Mouse (Mus musculus) spleen, postnatal 10 days (tissue): ENCODE measurements at regions not wholly inside any gene's neighbourhood (a gene's known extent, or its start where the extent isn't known, plus 50 kb on each side); places are given as distances from the start of the nearest gene placed in this dataset.
A peak's percentile ranks its signal among the peaks of the same experiment; 100 is the strongest.

Source experiments
- DNase-seq, 2 experiments: peaks; one replicate each; pipeline ENCODE4 v3.0.0; 2021 to 2022; ENCODE audit warnings: low spot score in 2 of 2

DNA sequence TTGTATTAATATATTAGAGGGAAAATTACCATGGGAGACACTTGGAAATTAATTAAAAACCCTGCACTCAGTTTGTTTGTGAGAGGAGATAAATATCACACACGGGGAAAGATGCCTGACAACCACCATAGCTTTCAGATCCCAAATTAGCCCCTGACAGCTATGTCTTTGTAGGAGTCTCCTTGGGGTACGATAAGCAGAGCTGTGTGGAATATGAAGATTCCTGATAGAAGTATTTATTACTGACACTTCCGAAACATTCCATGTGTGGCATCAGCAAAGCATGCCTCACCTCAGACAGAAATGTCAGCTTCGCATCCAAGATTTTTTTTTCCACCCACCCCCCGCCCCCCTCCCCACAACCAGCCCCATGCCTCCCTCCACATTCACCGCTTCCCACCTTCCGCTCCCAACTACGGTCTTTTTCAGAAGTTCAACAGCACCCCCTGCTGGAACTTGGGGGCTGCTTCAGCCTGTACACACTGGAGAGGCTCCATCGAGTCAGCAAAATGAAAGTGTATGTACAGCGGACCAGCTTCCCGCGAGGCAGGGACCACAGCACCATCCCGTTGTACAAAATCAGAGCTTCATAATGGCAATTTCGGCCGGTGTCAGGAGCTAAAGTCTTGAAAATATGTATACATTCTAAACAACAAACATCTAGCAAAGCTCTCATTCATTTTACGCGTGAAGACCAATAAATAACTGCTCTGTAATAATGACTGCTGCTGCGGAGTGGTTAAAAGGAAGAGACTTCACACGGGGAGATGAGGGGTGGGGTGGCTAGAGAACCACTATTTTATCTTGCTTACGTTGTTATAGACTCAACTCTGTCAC is 66.7 kb downstream of the Rwdd3 start:
- peak; percentile 22 to 53 for DNase-seq

DNA sequence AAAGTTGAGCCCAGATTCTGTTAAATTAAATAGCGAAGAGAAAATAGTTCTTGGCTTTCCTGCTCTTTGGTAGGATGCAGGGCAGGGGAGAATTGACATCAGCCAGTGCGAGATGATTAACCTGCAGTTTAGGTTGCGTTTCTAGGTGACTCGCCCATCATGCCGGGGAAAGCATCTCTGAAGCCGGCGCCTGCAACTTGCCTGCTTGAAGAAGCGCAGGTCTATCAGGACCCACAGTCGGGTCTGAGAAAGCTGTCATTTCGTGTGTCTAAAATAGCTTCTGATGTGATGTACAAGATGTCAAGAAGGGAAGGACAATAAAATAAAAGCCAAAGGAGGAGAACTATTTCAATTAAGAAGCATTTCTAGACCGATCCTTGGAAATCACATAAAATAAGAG is 68.6 kb downstream of the Rwdd3 start:
- no peak for DNase-seq

DNA sequence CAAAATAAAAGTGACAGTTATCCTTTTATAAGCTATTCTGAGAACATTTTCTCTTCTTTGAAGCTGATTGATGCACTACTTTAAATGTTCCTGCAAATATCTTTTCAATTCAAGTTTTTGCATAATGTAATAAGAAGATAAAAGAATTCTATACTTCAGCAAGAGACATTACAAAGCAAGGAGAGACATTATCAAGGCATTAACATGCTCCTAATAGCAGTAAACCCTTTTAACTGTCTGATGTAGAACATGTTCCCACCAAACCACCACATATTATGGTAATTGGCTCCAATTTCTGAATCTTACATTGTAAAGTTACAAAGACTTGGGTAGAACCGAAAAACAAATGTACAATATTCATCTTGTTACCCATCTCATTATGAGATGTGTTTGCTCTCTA is 69.4 kb downstream of the Rwdd3 start:
- no peak for DNase-seq

DNA sequence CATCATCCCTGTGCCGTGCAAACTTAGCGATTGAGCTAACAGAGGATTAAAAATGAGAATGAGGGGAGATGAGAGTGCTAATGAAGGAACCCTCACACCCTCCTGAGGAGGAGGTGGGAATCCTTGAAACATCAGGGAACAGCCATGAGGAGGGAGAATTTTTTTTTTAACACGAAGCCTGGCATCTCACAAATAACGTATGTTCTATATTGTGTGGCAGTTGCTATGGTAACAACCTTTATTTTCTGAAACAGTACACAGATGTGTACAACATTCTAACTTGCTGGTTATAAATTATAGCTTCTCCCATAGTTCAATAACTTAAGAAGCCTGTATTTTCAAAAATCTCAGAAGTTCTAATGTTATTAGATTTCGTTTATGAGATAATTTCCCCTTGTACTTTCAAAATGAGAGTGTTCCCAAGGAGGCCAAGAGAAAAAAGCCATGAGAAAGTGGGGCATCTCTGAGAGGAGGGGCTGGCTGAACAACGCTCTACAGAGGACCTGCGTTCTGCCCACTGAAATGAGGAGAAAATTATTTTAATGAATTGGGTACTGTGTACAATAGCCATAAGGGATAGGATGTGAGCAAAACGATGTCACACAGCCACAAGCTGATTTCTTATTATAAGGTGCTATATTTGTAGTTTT is 71.2 kb downstream of the Rwdd3 start:
- DNase-seq = no peak

DNA sequence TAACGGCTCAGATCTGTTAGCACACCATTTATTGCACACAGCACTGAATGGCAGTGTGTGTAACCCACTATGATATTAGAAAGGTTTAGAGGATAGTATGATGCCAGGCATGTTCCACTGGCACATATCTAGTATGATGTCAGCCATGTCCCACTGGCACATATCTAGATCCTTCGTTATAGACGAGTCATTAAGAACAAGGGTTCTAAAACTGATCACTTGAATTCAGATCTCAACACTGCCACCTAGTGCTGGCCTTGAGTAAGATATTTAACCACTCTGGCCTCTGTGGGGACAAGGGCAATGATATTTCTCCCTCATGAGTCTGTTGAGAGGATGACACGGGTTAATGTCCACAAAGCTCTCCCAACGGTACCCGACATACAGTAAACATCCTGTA is 78.0 kb downstream of the Rwdd3 start:
- peak in 1 of 2 experiments; percentile 33 for DNase-seq

DNA sequence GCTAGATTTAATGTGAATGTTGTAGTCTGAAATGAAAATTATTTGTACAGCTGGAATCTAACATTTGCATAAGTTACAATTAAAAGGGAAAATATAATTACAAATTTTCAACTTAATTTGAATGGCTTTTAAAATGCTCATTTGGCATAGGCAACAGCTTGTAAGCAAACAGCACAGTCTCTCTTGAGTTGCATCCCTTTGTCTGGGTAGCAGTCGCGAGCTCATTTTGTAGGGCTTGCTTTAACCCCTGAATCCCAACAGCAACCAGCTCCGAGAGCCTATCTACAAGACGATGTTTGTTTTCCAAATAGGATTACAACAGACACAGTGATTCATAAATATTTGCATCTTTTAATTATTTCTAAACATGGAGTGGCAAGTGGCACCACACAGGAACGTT is 82.8 kb downstream of the Rwdd3 start:
- DNase-seq = no peak

DNA sequence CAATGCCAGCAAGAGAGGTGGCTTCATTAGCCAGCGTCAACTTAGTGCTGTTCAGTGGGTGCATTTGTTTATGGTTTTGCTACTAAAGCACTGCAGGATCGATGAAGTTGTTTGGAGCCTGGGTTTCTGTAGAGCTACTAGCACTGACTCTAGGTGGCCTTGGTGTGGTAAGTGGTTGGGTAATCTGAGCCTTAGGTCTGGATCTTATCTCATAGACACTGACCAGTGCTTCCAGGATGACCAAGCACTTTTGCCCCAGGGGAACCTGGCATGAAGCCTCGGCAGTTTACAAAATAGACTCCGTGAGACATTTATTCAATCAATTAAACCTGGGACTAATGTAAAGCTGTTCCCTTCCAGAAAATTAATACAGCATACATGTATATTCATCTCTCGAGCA is 102.8 kb downstream of the Rwdd3 start:
- DNase-seq = no peak

DNA sequence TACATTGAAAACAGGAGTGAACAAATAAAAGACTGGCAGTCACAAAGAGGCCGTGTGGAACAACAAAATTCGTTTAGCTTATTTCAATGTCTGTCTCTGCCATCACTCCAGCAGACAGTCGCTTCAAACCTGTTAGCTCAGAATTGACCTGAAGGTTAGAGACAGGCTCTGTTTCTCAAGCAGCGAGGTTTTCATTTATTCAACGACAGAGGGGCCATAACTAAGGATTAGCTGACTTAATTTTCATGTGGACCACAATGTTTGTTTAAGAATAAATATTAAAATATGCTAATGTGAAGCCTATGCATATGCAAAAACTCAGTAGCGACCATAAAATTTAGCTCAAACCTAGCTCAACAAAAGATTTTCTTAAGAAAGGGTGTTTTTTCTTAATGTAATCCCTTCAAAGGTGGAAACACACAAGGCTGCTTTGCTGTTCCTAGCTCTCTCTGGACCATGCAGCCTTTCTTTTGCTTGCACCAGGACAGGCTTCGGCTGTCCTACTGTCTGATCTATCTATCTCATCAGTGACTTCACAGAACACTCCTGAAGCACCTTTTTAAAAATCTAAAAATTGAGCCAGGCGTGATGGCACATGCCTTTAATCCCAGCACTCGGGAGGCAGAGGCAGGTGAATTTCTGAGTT is 135.5 kb downstream of the Rwdd3 start:
- DNase-seq = no peak

DNA sequence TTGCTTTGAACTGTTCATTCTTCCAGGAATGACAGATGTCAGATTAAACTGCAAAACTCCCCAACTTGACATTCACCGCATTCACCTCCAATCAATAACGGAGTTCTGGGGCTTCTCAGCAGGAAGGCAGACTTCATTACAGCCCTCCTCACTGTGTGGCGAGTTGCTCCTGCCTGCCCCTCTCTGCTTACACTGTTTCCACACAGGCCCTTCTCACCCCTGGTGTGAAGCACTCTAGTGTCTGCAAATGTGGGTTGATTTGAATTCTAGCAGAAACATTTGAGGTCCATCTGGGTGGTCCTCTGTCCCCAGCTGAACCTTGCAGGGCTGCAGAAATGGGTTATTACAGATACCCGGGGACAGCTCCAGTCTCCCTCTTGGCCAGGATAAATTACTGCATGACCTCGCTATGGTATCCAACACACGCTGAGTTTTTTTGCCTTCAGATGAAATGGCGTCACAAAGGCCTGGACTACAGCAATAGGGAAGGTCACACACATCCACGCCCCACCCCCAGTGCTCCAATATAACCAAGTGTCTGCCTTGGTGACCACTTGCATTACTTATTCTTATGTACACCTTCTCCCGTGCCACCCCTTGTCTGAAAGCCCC is 145.8 kb downstream of the Rwdd3 start:
- DNase-seq = no peak

DNA sequence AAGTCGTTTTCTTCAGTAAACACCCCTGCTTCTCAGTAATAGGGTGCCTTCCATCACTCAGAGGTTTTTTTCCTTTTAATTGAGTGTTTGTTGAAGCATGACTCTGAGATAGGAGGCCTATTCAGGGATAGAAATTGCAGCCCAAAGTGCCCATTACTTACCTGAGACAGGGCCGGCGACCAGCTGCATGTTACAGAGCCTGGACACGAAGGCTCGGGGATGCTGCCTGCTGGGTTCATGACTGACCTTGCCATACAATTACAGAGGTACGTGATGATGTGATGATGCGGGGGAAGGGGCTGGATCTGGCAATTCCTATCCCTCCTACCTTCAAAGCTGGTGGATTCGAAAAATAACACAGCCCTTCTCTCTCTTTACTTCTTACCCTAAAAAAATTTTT is 146.7 kb downstream of the Rwdd3 start:
- DNase-seq = no peak

DNA sequence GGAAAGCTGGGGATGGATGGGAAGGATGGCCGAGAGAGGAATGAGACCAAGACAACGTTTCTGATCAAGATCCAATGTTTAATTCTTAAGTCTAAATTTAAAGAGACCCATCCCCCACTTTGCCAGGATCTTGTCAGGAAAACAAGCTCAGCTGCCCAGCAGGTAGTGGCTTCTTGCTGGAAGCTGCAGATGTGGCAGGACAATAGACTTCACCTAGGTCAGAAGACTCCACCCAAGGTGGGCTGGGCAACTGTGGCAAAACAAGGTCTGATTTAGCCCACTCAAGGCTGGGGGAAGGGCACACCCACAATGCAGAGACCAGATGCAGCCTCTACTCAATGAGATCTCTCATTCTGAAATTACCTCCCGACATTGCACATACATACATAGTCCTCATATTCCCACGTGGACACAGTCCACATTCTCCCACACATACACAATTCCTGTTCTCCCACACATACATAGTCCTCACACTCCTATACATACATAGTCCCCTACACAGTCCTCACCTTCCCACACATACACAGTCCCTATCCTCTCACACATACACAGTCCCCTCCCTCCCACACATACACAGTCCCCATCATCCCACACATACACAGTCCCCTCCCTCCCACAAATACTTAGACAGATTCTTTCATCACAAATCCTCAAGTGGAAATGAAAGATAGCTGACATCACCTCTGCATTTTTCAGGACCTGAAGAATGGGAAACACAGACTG is 150.2 kb downstream of the Rwdd3 start:
- DNase-seq = no peak

DNA sequence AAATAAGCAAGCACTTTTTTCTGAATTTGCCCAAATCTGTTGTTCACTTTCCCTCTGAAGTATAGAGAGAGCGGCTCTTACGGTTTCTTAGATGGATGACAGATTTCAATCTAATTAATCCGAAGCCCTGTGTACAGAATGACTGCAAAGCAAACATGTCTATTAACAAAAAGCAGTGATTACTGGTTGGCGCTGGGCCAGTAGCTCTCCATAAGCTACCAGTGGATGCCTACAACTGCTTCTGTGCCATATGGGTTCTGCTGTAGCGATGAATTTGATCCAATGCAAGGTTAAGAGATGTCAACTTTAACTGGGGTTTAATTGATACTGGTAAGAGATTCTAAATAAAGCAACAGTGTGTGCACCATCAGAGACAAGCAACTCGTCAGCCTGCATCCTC is 162.3 kb downstream of the Rwdd3 start:
- DNase-seq = no peak

DNA sequence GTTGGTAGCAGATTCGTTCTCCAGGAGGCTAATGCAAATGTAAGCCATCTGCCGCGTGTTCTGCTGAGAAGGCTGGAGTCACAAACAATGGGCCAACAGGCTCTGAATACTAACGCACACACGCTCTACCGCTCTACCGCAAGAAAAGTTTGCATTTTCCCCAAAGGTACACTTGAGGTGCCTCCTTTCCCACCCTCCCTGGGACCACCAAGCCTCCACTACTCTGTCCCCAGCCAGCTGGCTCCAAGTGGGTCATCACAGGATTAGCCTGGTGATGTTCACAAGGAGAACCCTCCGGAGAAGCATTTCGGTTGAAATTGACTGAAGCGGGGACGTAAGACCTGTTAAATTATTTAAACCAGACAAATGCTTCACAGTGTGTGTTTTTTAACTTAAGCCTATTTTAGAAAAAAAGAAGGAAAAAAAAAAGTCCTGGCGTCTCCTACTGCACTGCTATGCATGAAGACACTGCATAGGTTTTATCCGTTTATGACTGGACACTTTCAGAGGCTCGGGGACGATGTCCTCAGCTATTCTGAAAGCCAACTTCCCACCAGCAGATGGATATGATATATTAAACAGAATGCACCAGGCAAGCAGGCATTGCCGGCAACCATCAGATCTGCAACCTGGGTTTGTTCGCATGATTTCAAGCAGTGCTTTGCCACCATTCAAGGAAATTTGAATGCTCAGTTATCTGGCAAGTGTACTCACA is 187.8 kb downstream of the Rwdd3 start:
- DNase-seq = no peak

DNA sequence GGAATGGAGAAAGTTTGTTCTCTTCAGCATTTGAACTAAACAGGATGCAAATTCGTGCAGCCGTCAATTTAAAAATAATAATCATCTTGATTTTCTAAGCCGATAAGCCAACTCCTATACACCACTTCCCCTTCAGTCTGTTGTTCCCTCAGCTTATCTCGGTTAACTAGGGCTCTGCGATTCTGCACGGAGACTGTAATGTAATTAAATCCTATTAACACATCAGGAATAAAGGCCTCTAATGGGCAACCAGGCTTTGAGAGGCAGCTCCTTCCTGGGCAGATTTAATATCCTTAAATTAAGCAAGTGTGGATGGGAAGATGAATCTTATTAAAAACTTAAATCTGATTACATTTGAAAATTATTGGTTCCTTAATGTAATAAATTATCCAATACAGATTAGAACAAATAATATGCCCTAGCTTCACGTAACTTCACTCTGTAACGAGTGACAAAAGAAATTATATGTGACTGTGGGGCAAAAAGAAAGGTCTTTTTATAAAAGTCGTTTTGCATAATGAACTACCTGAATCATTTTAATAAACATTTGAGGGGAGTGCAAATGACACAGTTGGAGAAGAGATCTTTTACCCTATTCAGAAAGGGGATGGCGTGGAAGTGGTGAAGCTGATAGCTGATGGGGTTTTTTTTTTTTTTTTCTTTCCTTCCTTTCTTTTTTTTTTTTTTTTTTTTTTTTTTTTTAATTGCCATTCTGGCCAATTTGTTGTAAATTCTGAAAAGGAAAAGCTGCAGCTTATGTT is 188.5 kb downstream of the Rwdd3 start:
- DNase-seq = no peak

DNA sequence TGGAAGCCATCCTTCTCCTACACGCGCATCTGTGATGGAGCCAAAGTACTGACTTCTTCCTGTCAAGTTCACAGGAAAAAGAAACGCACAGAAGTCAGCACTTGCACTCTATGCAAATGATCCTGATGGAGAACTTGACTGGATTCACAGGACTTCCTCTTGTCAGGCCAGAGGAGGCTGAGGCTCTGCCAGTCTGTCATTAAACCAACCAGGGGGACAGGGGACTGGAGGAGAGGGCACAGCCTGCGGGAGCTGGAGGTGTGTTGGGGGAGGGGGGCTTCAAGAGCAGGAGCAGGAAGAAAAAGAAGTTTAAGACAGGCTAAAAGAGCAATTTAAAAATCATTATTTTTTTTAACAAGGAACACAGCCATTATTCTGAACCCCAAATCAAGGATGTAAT is 189.3 kb downstream of the Rwdd3 start:
- DNase-seq = no peak

DNA sequence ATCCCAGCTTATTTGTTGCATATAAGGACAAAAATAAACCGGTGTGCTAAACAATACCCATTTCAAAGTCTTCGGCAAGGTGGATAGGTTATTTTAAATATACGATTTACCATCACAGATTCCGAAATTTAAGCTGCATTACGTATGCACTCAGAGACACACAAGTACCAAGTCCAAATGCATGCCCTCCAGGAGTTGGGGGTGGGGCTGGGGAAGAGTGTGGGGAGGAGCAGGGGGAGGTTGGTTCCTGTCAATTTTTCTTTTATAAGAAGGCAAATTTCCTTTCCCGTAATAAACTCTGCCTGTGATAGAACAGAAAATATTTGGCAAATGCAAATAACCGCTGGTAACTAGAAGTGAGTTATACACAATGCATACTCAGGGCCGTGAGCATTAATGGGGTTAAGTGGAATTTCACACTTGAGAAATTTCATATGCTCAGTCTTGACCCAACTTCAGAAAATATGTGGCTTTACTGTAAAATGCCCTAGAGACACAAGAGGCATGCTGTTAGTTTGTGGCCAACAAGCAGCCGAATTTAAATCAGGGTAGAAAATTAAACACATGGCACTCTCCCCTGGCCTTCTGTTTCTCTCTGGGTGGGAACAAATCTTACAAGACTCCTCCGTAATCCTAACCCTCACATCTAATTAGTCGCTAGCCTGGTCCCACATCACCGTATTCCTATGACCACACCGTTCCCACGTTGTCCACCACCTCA is 200.6 kb downstream of the Rwdd3 start:
- DNase-seq = no peak

DNA sequence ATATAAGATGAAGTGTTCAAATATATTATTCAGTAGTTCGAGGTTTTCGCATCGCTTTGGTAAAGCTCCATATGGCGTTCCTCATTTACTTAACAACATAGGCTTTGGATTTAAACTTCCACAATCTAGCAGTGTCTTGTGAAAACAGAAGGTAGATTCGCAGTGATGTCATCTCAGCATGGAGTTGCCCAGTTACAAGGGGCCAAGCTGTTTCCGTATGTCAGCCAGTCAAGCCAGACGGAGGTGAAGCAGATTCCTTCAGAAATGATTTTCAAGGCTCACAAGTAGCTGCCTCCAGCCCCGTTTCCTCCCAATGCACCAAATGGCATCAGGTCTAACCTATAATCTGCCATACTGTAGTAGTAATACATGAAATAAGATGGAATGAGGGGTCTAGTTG is 224.6 kb downstream of the Rwdd3 start:
- no peak for DNase-seq

DNA sequence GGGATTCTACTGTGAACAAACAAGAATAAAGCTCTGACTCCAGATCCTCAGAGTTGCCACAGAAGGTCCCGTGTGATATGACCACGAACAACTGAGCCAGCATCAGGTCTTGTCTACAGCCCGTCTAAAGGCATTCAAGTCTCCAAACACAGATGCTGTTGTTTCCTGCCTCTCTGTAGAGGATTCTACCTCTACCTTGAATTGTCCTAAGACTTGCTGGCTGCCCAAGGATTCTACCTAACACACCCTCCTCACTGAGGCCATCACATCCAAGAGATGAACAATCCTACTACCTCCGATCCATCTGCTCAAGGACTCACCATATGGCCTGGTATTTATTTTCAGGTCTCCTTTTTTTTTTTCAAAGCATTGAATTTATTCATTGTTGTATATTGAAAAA is 237.1 kb downstream of the Rwdd3 start:
- no peak for DNase-seq

DNA sequence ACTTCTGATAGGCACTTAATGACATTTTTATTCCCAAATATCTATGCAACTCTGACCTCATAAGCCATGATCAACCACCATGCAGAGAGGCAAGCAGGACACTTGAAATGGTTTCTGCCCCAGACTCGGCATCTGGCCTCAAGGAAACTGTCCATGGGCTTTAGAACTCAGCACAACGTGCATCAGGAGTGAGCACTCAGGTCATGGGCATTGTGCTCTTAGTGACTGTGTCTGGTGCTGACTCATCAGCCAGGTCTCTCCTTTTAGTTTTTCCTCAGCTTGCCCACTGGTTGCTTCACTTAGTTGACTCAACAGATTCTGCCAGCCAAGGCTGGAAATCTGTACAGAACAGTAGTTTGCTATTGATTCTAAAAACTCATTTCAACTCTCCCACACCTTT is 251.1 kb downstream of the Rwdd3 start:
- no peak for DNase-seq

DNA sequence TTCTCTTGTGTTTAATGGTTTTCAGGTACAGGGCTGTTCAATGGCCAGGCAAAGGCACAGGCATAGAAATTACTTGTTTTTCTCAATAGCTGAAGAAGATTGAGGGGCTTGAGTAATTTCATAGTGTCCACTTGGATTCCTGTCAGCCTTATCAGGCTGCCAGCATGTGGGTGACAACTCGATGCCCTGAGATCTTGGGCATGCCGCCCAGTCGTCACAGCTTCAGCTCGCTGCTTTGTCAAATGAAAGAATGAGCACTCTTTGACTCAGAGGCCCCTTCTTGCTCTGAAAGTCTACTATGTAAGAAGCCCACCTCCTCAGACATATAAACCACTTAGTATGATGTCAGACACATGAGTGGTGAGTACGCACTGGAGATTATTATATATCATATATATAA is 272.6 kb downstream of the Rwdd3 start:
- DNase-seq = no peak
